In genomic region chr1:184101750-184102046, GRCm38 (mm10) we compare ENCODE assay signal across 22 mouse cellular contexts.
"Had no signal": no experiment of that assay in that cellular context is flagged by ENCODE, and none has a peak within 500 bp of the region (broad histone marks: within the 10 kb centered on the region; RNA-seq: fewer than 3 reads in every experiment).

No protein-coding gene starts in this region.

- H3K9ac ChIP-seq: limb, embryonic 12.5 days; limb, embryonic 15.5 days; liver, embryonic 14.5 days; liver, postnatal 0 days; lung, embryonic 14.5 days; midbrain, embryonic 13.5 days; neural tube, embryonic 13.5 days; stomach, embryonic 15.5 days had no signal

- H3K27me3 ChIP-seq: limb, embryonic 12.5 days; limb, embryonic 15.5 days; midbrain, embryonic 13.5 days; neural tube, embryonic 13.5 days; stomach, embryonic 15.5 days had no signal

- H3K4me1 ChIP-seq: limb, embryonic 12.5 days; limb, embryonic 15.5 days; midbrain, embryonic 10.5 days; midbrain, embryonic 13.5 days; neural tube, embryonic 13.5 days; stomach, embryonic 15.5 days had no signal

- H3K4me2 ChIP-seq: limb, embryonic 12.5 days; limb, embryonic 15.5 days; liver, embryonic 11.5 days; lung, embryonic 14.5 days; midbrain, embryonic 13.5 days; neural tube, embryonic 13.5 days; stomach, embryonic 15.5 days had no signal

- H3K9me3 ChIP-seq: limb, embryonic 12.5 days; limb, embryonic 15.5 days; midbrain, embryonic 10.5 days; midbrain, embryonic 13.5 days; neural tube, embryonic 13.5 days; stomach, embryonic 15.5 days had no signal

- H3K36me3 ChIP-seq: limb, embryonic 12.5 days; limb, embryonic 15.5 days; midbrain, embryonic 10.5 days; midbrain, embryonic 13.5 days; neural tube, embryonic 13.5 days; stomach, embryonic 15.5 days had no signal

- H3K27ac ChIP-seq: limb, embryonic 12.5 days; limb, embryonic 15.5 days; liver, embryonic 14.5 days; macrophage; midbrain, embryonic 10.5 days; midbrain, embryonic 13.5 days; neural tube, embryonic 13.5 days; stomach, embryonic 15.5 days had no signal

- ATAC-seq: liver, postnatal 0 days; lung, postnatal 0 days; midbrain, embryonic 13.5 days; midbrain, embryonic 16.5 days had no signal

- H3K4me3 ChIP-seq: limb, embryonic 12.5 days; limb, embryonic 15.5 days; midbrain, embryonic 10.5 days; midbrain, embryonic 13.5 days; myocyte; neural tube, embryonic 13.5 days; stomach, embryonic 15.5 days had no signal

- DNase-seq: kidney, adult 18-20 months; kidney, adult 9 months; kidney, postnatal 14 days; kidney, postnatal 4 days; left cerebral cortex, postnatal 4 days; liver, postnatal 0 days; lung, embryonic 14.5 days; retina, postnatal 1 day; right cerebral cortex, postnatal 25 days; spleen, adult 18-20 months had no signal
